Mouse (Mus musculus) thymus, postnatal 14 days (tissue): ENCODE measurements around the gene Fam181a.

Source experiments
- DNase-seq: peaks from one replicate; pipeline ENCODE4 v3.0.0; 2021

Fam181a gene

GRCm38 (mm10) chr12:103315831-103316545, 5.2 kb downstream of the Fam181a start:
- DNase-seq: no peak

- DNase-seq: peak; percentile 59
Observed at GRCm38 (mm10) chr12:103322801-103323200, 12.0 kb downstream of the Fam181a start.

- peak; percentile 96 for DNase-seq
Observed at GRCm38 (mm10) chr12:103325156-103325857, 14.5 kb downstream of the Fam181a start.

GRCm38 (mm10) chr12:103326569-103326968, 15.8 kb downstream of the Fam181a start:
- DNase-seq: no peak

GRCm38 (mm10) chr12:103327107-103327506, 16.3 kb downstream of the Fam181a start:
- no peak for DNase-seq

GRCm38 (mm10) chr12:103328448-103329191, 17.8 kb downstream of the Fam181a start:
- DNase-seq: no peak

GRCm38 (mm10) chr12:103331491-103331890, 20.7 kb downstream of the Fam181a start:
- DNase-seq: peak; percentile 77

GRCm38 (mm10) chr12:103332879-103333278, 22.1 kb downstream of the Fam181a start:
- peak; percentile 49 for DNase-seq

GRCm38 (mm10) chr12:103333426-103333825, 22.7 kb downstream of the Fam181a start:
- peak; percentile 34 for DNase-seq

GRCm38 (mm10) chr12:103336766-103337165, 26.0 kb downstream of the Fam181a start:
- DNase-seq: no peak

- DNase-seq: peak; percentile 40
Observed at GRCm38 (mm10) chr12:103338162-103338798, 27.5 kb downstream of the Fam181a start.

- peak; percentile 62 for DNase-seq
Observed at GRCm38 (mm10) chr12:103341212-103341611, 30.4 kb downstream of the Fam181a start.

GRCm38 (mm10) chr12:103343456-103343855, 32.7 kb downstream of the Fam181a start:
- peak; percentile 64 for DNase-seq

- DNase-seq: no peak
Observed at GRCm38 (mm10) chr12:103344934-103345333, 34.2 kb downstream of the Fam181a start.

GRCm38 (mm10) chr12:103346945-103347344, 36.2 kb downstream of the Fam181a start:
- DNase-seq: no peak

- no peak for DNase-seq
Observed at GRCm38 (mm10) chr12:103347406-103347805, 36.6 kb downstream of the Fam181a start.

GRCm38 (mm10) chr12:103348506-103348905, 37.7 kb downstream of the Fam181a start:
- peak; percentile 88 for DNase-seq

- DNase-seq: no peak
Observed at GRCm38 (mm10) chr12:103352735-103353134, 42.0 kb downstream of the Fam181a start.

- peak; percentile 58 for DNase-seq
Observed at GRCm38 (mm10) chr12:103353538-103353937, 42.8 kb downstream of the Fam181a start.

GRCm38 (mm10) chr12:103355746-103356414, 45.1 kb downstream of the Fam181a start, which contains the start of gene Asb2:
TSS of gene Asb2 (minus strand) at chr12:103356001.
- no peak for DNase-seq

- no peak for DNase-seq
Observed at GRCm38 (mm10) chr12:103356415-103356748, 45.6 kb downstream of the Fam181a start.

- DNase-seq: no peak
Observed at GRCm38 (mm10) chr12:103358216-103358615, 47.4 kb downstream of the Fam181a start.
